Mouse (Mus musculus): ENCODE results near the gene Tmem263.

Gene Tmem263

GRCm38 (mm10) chr10:85102247-85103084, at the start of gene Tmem263, which contains the start of gene Fhl4:
TSS of gene Tmem263 (plus strand) at chr10:85102627.
TSS of gene Fhl4 (minus strand) at chr10:85102495.
- DNase-seq (ENCODE audit: extremely low spot score) = peak; percentile 96

- no peak for DNase-seq (ENCODE audit: extremely low spot score)
These were observed 47.6 kb upstream of the Tmem263 start for GRCm38 (mm10) chr10:85054876-85055275.

DNA sequence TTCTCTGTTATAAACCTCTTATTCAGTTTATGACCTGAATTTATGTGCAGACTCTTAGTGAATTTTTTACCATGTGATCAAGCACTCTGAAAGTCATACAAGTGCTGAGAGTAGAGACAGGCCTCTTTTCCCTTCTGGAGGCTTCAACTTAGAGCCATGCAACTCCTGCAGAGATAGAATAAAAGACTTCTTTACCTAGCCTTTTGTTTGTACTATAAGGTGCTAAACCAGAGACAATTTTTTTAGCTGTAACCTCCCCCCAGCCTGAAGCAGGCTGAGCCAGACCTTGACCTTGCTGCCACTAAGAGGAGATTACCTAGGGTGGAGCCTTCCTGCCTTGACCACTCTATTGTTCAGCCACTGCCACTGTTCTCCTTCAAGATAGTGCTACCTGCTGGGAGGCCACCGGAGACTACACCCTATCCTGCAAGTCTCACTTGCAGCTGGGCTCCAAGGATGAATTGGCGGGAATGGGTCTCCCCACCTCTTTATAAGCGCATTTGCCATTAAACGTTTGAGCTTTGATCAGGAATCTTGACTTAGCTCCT, 30.7 kb upstream of the Tmem263 start:
- DNase-seq (ENCODE audit: extremely low spot score) = no peak

- no peak for DNase-seq (ENCODE audit: extremely low spot score)
These were observed 586 bp upstream of the Tmem263 start for GRCm38 (mm10) chr10:85101841-85102240.

DNA sequence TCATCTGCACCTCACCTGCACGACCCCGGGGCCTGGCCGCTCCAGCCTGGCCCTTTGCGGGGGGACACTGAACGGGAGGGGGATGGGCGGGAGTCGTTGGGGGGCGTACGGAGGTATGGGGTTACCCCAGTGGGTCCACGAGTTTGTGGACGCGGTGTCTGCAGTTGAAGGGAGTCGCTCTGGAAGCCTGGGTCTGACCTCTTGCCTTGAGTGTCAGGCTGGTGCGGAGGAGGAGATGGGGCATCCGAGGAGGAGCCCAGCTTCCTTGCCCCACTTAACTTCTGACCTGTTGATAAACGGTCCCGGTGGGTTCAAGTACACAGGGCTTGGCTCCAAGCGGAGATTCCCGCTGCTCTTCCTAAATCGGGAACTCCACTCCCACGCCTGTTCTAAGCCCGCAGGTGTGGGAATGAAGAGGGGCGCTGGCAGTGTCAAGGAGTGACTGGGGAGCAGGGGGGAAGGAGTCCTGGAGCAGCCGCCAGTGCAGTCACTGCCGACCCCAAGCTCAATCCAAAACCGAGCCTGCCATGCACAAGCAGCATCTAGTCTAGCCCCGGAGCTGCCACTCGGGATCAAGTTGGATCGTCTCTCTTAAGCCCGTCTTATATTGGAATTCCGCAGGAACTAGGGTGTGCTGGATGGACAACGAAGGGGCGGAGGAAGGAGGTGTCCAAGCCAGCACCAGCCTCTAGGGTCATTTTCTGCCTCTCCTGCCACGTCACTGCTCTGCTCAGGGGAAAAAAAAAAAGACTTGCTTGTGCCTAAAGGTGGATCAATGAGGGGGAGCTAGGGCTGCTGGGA, 858 bp downstream of the Tmem263 start:
- peak; percentile 61 for DNase-seq (ENCODE audit: extremely low spot score)

GRCm38 (mm10) chr10:85114409-85114808, 12.0 kb downstream of the Tmem263 start:
- DNase-seq (ENCODE audit: extremely low spot score) = no peak

GRCm38 (mm10) chr10:85125184-85125583, 22.8 kb downstream of the Tmem263 start:
- no peak for DNase-seq (ENCODE audit: extremely low spot score)

- peak; percentile 87 for DNase-seq (ENCODE audit: extremely low spot score)
These were observed 25.2 kb downstream of the Tmem263 start, which contains the start of gene Mterf2 for GRCm38 (mm10) chr10:85127395-85128287. TSS of gene Mterf2 (minus strand) at chr10:85128027.

GRCm38 (mm10) chr10:85128453-85128852, 26.0 kb downstream of the Tmem263 start:
- no peak for DNase-seq (ENCODE audit: extremely low spot score)

GRCm38 (mm10) chr10:85136573-85136972, 34.1 kb downstream of the Tmem263 start:
- DNase-seq (ENCODE audit: extremely low spot score) = no peak

DNA sequence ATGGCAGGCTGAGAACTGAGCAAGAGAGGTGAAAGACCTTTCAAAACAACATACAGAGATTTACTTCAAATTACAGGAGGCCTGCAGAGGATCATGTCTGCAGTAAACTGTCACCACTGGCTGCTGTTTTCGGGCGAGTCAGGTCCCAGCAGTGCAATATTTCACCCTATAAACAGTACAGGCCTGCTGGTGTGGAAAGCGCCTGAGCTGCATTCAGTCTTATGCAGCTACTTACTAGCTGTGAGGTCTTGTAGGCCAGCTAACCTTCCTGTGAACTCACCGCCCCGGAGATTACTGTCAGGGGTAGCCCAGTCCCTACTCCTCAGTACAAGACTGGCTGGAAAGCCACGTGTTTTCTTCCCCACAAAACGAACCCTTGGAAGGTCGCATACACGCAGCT, 39.0 kb downstream of the Tmem263 start:
- DNase-seq (ENCODE audit: extremely low spot score) = no peak

DNA sequence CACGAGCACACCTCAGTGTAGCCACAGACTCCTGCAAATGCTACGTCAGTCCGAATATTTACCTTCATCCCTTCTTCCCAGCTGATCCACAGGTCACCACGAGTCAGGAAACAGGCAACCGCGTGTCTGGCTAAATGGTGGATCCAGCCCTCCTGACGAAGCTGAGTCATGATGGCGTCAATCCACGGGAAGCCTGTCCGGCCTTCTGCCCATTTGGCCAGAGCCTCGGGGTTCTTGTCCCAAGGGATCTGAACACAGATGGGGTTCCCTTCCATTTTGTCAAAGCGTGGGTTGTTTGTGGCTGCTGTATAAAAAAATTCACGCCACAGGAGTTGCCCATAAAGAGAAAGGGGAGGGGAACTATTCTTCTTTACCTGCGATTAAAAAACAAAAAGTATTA, 43.9 kb downstream of the Tmem263 start:
- DNase-seq (ENCODE audit: extremely low spot score) = no peak

DNA sequence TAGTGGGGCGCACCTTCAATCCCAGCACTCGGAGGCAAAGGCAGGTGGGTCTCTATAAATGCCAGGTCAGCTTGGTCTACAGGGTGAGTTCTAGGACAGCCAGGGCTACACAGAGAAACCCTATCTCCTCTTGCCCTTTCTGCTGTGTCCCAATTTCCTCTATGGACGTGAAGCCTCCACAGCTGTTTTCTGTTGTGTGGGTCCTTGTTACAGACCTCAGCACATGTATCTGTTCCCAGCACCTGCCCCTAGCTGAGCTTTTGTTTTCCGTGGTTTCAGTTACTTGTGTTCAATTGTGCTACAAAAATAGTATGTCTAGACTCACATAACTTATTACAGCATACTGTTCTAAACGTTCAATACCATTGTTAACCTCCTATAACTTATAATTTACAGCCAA, 46.8 kb downstream of the Tmem263 start:
- no peak for DNase-seq (ENCODE audit: extremely low spot score)

GRCm38 (mm10) chr10:85154195-85154594, 51.8 kb downstream of the Tmem263 start:
- peak; percentile 25 for DNase-seq (ENCODE audit: extremely low spot score)

DNA sequence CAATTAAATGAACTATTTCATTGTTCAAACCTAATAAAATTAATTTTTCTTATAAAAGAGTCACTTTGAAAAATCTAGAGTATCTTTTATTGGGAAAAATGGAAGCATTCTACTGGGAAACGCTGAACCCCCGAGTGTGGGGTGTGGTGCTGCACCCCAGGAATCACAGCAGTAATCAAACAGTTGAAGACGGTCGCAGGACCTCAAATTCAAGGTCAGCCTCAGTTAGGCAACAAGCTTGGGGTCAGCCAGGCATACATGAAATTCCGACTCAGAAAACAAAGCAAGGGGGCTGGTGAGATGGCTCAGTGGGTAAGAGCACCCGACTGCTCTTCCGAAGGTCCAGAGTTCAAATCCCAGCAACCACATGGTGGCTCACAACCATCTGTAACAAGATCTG, 55.0 kb downstream of the Tmem263 start:
- DNase-seq (ENCODE audit: extremely low spot score) = no peak

DNA sequence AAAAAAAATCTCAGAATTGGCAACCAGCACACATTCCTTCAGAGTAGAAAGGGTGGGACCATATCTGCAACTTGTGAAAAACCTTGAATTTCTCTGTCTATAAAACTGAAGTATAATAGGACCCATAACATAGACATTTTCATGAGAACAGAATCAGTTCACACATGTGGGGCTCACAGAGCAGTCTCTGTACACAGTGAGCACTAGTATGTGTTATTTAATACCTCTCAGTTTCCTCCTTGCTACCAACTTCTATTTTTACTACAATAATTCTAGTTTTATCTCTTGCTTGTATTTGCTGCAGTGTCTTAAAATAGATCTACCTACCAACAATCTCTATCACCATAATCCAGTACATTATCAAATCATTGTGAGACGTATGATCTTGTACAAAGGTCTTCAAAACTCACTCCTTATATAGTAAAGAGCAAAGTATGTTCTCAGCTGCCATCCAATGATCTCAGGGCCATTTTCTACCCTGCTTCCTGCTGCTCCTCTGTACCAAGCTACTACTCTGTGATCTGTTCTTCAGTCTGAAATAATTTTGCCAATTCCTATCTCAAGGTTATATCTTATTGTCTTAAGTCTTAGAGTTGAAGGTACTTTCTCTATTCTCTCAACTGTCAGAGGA, 57.7 kb downstream of the Tmem263 start:
- DNase-seq (ENCODE audit: extremely low spot score) = no peak

- no peak for DNase-seq (ENCODE audit: extremely low spot score)
These were observed 59.4 kb downstream of the Tmem263 start for GRCm38 (mm10) chr10:85161745-85162351.

GRCm38 (mm10) chr10:85164791-85165190, 62.4 kb downstream of the Tmem263 start:
- DNase-seq (ENCODE audit: extremely low spot score) = no peak

DNA sequence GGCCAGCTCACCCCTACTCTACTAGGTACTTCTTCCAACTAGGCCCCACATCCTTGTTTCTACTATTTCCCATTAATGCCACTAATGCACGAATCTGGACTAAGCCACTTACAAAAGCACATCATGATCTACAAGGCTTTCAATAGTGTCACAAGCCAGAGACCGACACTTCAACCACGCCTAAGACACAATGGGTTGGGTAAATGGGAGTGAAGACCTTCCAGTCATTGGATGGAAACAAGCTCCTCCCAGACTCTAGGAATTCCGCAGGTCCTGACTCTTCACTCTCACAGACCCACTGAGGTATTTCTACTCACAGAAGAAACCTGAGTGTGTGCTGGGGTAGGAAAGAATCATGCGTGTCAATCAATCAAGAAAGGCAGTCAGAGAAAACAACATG, 62.9 kb downstream of the Tmem263 start:
- DNase-seq (ENCODE audit: extremely low spot score) = no peak

Measured in embryo, embryonic 9.5 days (tissue).